Mouse (Mus musculus): ENCODE results near the gene Nos2.
A peak's percentile ranks its signal among the peaks of the same experiment; 100 is the strongest.
"Not testable (repeated sequence)": the region's sequence is repeated elsewhere in the genome, so short reads cannot be mapped to it uniquely, and the experiment has no call there.

The Nos2 gene

GRCm38 (mm10) chr11:78990875-78991543 lies 70.4 kb downstream of the Nos2 start:
- not testable (repeated sequence) for DNase-seq

DNA sequence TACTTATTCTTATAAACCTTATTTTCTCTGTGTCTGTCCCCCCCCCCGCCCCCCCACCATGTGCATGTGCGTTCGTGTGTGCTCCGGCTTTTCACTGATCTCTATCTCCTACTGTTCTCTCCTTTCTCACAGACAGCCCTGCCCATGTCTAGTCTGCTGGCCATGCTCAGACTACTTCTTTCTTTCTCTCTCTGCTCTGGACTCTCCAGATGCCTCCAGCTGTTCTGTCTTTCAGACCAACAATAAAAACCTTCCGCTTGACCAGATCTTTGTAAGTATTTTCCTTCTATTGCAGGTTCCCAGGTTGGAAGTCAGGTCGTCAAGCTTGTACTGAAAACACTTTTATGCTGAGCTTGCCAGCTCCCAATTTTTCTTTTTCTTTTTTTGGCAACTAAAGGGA lies 78.5 kb downstream of the Nos2 start:
- no peak for DNase-seq

- DNase-seq = no peak
Observed at GRCm38 (mm10) chr11:79001871-79002270, 81.3 kb downstream of the Nos2 start.

GRCm38 (mm10) chr11:79002551-79002951 lies 82.0 kb downstream of the Nos2 start:
- peak in 1 of 2 experiments; percentile 37 for DNase-seq

GRCm38 (mm10) chr11:79003053-79003768 lies 82.6 kb downstream of the Nos2 start:
- DNase-seq = peak; percentile 32 to 53

DNA sequence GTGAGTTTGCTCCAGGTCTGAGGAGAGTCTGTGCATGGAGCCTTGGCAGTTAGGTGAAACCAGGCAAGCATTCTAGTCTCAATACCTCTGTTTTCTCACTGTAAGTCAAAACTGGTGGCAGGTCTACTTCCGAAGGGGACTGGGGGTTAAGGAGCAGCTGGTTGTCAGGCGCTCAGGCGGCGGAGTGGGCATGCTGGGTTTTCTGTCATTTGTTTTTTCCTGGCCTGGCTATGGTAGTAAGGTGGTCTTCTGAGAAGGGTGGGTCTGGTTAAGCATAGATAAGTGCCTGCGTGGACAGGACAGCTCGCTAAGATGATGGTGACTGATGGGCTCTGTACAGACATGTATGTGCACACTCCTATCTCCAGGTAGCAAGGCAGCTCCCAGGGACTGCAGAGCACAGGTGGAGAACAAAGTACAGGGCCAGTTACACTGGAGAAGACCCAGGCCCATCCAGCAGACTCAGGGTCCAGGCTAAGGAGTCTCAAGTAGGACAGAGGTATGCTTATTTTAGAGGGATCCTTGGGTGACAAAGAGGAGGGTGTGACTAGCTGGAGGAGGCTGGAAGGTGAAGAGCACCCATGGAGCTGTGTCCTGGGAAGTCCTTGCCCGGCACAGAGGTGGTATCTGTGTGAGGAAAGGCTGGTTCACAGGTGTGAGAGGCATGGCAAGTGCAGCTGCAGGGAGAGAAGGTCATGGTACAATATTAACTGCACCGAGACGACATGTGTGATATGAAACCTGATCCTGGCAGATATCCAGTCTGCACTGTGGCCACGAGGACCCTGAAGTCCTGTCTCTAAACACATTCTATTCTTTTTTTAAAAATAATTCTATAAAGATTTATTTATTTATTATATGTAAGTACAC lies 83.4 kb downstream of the Nos2 start:
- no peak for DNase-seq

- no peak for DNase-seq
Observed at GRCm38 (mm10) chr11:79005578-79006394, 85.2 kb downstream of the Nos2 start.

GRCm38 (mm10) chr11:79006417-79006816 lies 85.8 kb downstream of the Nos2 start:
- no peak for DNase-seq

DNA sequence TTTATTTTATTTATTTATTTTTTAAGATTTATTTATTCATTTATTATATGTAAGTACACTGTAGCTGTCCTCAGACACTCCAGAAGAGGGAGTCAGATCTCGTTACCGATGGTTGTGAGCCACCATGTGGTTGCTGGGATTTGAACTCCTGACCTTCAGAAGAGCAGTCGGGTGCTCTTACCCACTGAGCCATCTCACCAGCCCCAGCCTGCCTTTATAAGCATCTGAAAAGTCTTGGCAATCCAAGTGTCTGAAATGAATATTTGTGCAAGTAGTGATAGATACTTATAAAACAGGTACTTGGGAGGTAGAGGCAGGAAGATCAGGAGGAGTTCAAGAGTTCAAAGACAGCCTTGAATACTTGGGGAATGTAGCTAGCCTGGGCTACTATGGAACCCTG lies 86.8 kb downstream of the Nos2 start:
- not testable (repeated sequence) for DNase-seq

DNA sequence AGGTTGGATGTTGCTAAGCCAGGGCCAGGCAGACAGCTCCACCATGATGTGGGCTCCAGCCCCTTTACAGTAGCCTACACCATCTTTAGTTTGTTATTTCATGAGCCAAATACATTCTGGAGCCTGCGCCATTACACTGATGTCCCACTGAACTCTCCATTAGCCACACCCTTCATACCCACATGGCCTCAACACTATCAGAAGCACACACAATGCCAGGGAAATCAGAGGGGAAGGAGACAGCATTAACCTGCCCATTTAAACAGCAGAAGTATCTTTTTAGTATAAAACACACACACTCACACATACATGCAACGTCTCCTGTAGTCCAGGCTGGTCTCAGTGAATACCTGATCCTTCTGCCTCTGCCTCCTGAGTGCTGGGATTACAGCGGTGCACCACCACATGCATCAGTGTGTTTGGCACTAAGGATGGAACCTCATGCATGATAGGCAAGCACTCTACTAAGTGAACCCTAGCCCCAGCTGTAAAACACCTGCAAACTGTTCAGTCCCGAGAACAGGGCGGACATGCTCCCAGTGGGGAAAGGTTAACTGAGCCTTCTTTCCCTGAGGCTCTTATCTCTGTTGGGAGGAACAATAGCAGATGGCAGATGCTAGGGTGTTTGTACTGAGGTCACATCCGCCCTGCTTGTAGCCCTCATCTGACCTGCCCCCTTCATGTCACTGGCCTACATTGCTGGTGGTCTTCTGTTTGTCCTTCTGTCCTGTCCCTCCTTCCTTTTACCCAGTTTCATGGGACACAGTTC lies 87.6 kb downstream of the Nos2 start:
- DNase-seq = no peak

- DNase-seq = no peak
Observed at GRCm38 (mm10) chr11:79008891-79009290, 88.3 kb downstream of the Nos2 start.
